Mouse (Mus musculus): ENCODE data around the gene Dhcr7. TPM values are rescaled to one million over a fixed set of nuclear protein-coding genes. Genes with fewer than 3 reads are reported as not detected.

Dhcr7 gene
- polyA plus RNA-seq, 2 experiments = 57.0 to 58.8 TPM

- Histone ChIP-seq H3K4me1 (replicated peaks; ENCODE audit: control insufficient read depth in 2 of 2, insufficient read depth in 2 of 2, low read length in 1 of 2) (no peaks in the 10 kb centered on the region), H3K4me2 (ENCODE audit: low read depth) (no peak overlapping the region), H3K27ac (no peak overlapping the region), H3K9me3 (ENCODE audit: control insufficient read depth, low read length) (no peaks in the 10 kb centered on the region), H3K27me3 (ENCODE audit: control insufficient read depth, insufficient read depth, low read length) (no peaks in the 10 kb centered on the region), H3K36me3 (replicated peaks; ENCODE audit: control insufficient read depth, insufficient read depth, low read depth) (peaks cover 2% of the 10 kb centered on the region), H3K4me3 (ENCODE audit: insufficient read depth in 1 of 2, low read depth in 2 of 2, low read length in 2 of 2) (no peak overlapping the region), H3K9ac (replicated peaks) (no peak overlapping the region)
- ATAC-seq (ENCODE audit: insufficient read depth) (no peak), DNase-seq (ENCODE audit: low read depth in 3 of 3, low spot score in 3 of 3) (no peak)
- no peak for TF ChIP-seq EP300 (IDR thresholded peaks at IDR 0.05; ENCODE audit: low read depth)
- no peak for TF ChIP-seq CTCF (IDR thresholded peaks at IDR 0.05; ENCODE audit: low read depth)
- 63% methylated on average over 8 of the region's 8 CpGs for WGBS (ENCODE audit: insufficient replicate concordance)
Observed at GRCm38 (mm10) chr7:143801195-143802065, 21.5 kb upstream of the Dhcr7 start.

GRCm38 (mm10) chr7:143805199-143805624 is 17.7 kb upstream of the Dhcr7 start:
- no peak overlapping the region for H3K27ac ChIP-seq
- no peaks in the 10 kb centered on the region for H3K4me1 ChIP-seq (replicated peaks; ENCODE audit: control insufficient read depth in 2 of 2, insufficient read depth in 2 of 2, low read length in 1 of 2)
- TF ChIP-seq EP300 (IDR thresholded peaks at IDR 0.05; ENCODE audit: low read depth) (no peak), CTCF (IDR thresholded peaks at IDR 0.05; ENCODE audit: low read depth) (no peak)
- WGBS (ENCODE audit: insufficient replicate concordance) = 66% methylated on average over 5 of the region's 5 CpGs
- H3K27me3 ChIP-seq (ENCODE audit: control insufficient read depth, insufficient read depth, low read length) = no peaks in the 10 kb centered on the region
- no peaks in the 10 kb centered on the region for H3K9me3 ChIP-seq (ENCODE audit: control insufficient read depth, low read length)
- ATAC-seq (ENCODE audit: insufficient read depth) (no peak), DNase-seq (ENCODE audit: low read depth in 3 of 3, low spot score in 3 of 3) (no peak)
- H3K9ac ChIP-seq (replicated peaks) = no peak overlapping the region
- no peak overlapping the region for H3K4me3 ChIP-seq (ENCODE audit: insufficient read depth in 1 of 2, low read depth in 2 of 2, low read length in 2 of 2)
- H3K4me2 ChIP-seq (ENCODE audit: low read depth) = no peak overlapping the region
- H3K36me3 ChIP-seq (replicated peaks; ENCODE audit: control insufficient read depth, insufficient read depth, low read depth) = no peaks in the 10 kb centered on the region

GRCm38 (mm10) chr7:143808909-143809308 is 14.0 kb upstream of the Dhcr7 start:
- H3K27ac ChIP-seq = no peak overlapping the region
- H3K4me1 ChIP-seq (replicated peaks; ENCODE audit: control insufficient read depth in 2 of 2, insufficient read depth in 2 of 2, low read length in 1 of 2) = no peaks in the 10 kb centered on the region
- no peaks in the 10 kb centered on the region for H3K27me3 ChIP-seq (ENCODE audit: control insufficient read depth, insufficient read depth, low read length)
- ATAC-seq (ENCODE audit: insufficient read depth) (no peak), DNase-seq (ENCODE audit: low read depth in 3 of 3, low spot score in 3 of 3) (no peak)
- H3K9ac ChIP-seq (replicated peaks) = no peak overlapping the region
- H3K9me3 ChIP-seq (ENCODE audit: control insufficient read depth, low read length) = no peaks in the 10 kb centered on the region
- 48% methylated on average over 1 of the region's 1 CpGs for WGBS (ENCODE audit: insufficient replicate concordance)
- H3K4me3 ChIP-seq (ENCODE audit: insufficient read depth in 1 of 2, low read depth in 2 of 2, low read length in 2 of 2) = no peak overlapping the region
- peak; percentile 56 for TF ChIP-seq CTCF (IDR thresholded peaks at IDR 0.05; ENCODE audit: low read depth)
- no peak for TF ChIP-seq EP300 (IDR thresholded peaks at IDR 0.05; ENCODE audit: low read depth)
- H3K36me3 ChIP-seq (replicated peaks; ENCODE audit: control insufficient read depth, insufficient read depth, low read depth) = peaks cover 5% of the 10 kb centered on the region; the same call in 1 of the 2 replicates
- H3K4me2 ChIP-seq (ENCODE audit: low read depth) = no peak overlapping the region

GRCm38 (mm10) chr7:143819201-143819600 is 3.7 kb upstream of the Dhcr7 start:
- DNase-seq (ENCODE audit: low read depth in 3 of 3, low spot score in 3 of 3) = no peak
- Histone ChIP-seq H3K4me1 (replicated peaks; ENCODE audit: control insufficient read depth in 2 of 2, insufficient read depth in 2 of 2, low read length in 1 of 2) (peaks cover 5 to 20% of the 10 kb centered on the region in 2 experiments), H3K9ac (replicated peaks) (no peak overlapping the region), H3K27ac (no peak overlapping the region), H3K4me2 (ENCODE audit: low read depth) (no peak overlapping the region), H3K4me3 (ENCODE audit: insufficient read depth in 1 of 2, low read depth in 2 of 2, low read length in 2 of 2) (no peak overlapping the region), H3K27me3 (ENCODE audit: control insufficient read depth, insufficient read depth, low read length) (no peaks in the 10 kb centered on the region), H3K9me3 (ENCODE audit: control insufficient read depth, low read length) (no peaks in the 10 kb centered on the region), H3K36me3 (replicated peaks; ENCODE audit: control insufficient read depth, insufficient read depth, low read depth) (peaks cover 3% of the 10 kb centered on the region; the same call in 1 of the 2 replicates)
- no peak for TF ChIP-seq EP300 (IDR thresholded peaks at IDR 0.05; ENCODE audit: low read depth)
- no peak for TF ChIP-seq CTCF (IDR thresholded peaks at IDR 0.05; ENCODE audit: low read depth)
- no peak for ATAC-seq (ENCODE audit: insufficient read depth)
- WGBS (ENCODE audit: insufficient replicate concordance) = 71% methylated on average over 4 of the region's 4 CpGs

- Histone ChIP-seq H3K9ac (replicated peaks) (no peak overlapping the region), H3K4me1 (replicated peaks; ENCODE audit: control insufficient read depth in 2 of 2, insufficient read depth in 2 of 2, low read length in 1 of 2) (peaks cover 5 to 20% of the 10 kb centered on the region in 2 experiments), H3K27me3 (ENCODE audit: control insufficient read depth, insufficient read depth, low read length) (no peaks in the 10 kb centered on the region), H3K27ac (no peak overlapping the region), H3K4me3 (ENCODE audit: insufficient read depth in 1 of 2, low read depth in 2 of 2, low read length in 2 of 2) (no peak overlapping the region), H3K9me3 (ENCODE audit: control insufficient read depth, low read length) (no peaks in the 10 kb centered on the region), H3K36me3 (replicated peaks; ENCODE audit: control insufficient read depth, insufficient read depth, low read depth) (no peaks in the 10 kb centered on the region), H3K4me2 (ENCODE audit: low read depth) (peak overlapping the region; percentile 80)
- TF ChIP-seq EP300 (IDR thresholded peaks at IDR 0.05; ENCODE audit: low read depth) = no peak
- no peak for TF ChIP-seq CTCF (IDR thresholded peaks at IDR 0.05; ENCODE audit: low read depth)
- DNase-seq (ENCODE audit: low read depth in 3 of 3, low spot score in 3 of 3) (no peak), ATAC-seq (ENCODE audit: insufficient read depth) (no peak)
- 61% methylated on average over 2 of the region's 2 CpGs for WGBS (ENCODE audit: insufficient replicate concordance)
Observed at GRCm38 (mm10) chr7:143821241-143821640, 1.7 kb upstream of the Dhcr7 start.

Data from liver, embryonic 14.5 days (tissue).